ENCODE assay signal across 26 mouse cellular contexts in genomic region chr16:50822352-50822751, GRCm38 (mm10).
"Had no signal": no experiment of that assay in that cellular context is flagged by ENCODE, and none has a peak within 500 bp of the region (broad histone marks: within the 10 kb centered on the region; RNA-seq: fewer than 3 reads in every experiment).

No protein-coding gene starts in this region.

- H3K4me1 ChIP-seq: hindbrain, embryonic 12.5 days; kidney, embryonic 15.5 days; limb, embryonic 13.5 days; limb, embryonic 15.5 days; liver, embryonic 12.5 days had no signal

- DNase-seq: forebrain, postnatal 0 days; gastrocnemius, postnatal 14 days; gastrocnemius, postnatal 36 days; heart, adult 11 months; heart, adult 2 months; heart, postnatal 14 days; heart, postnatal 36 days; kidney, adult 11 months; kidney, adult 2 months; kidney, adult 9 months; kidney, postnatal 14 days; kidney, postnatal 36 days; layer of hippocampus, adult 9-11 months; layer of hippocampus, postnatal 36 days; left cerebral cortex, postnatal 4 days had no signal

- H3K27ac ChIP-seq: heart, adult 2 months; heart, embryonic 13.5 days; heart, embryonic 15.5 days; hindbrain, embryonic 12.5 days; hindbrain, embryonic 14.5 days; hindbrain, postnatal 0 days; kidney, embryonic 15.5 days; kidney, postnatal 0 days; limb, embryonic 13.5 days; limb, embryonic 15.5 days; liver, embryonic 12.5 days had no signal

- H3K4me2 ChIP-seq: heart, embryonic 11.5 days; heart, embryonic 13.5 days; heart, embryonic 15.5 days; hindbrain, embryonic 12.5 days; hindbrain, embryonic 14.5 days; kidney, embryonic 15.5 days; limb, embryonic 13.5 days; limb, embryonic 15.5 days; liver, embryonic 12.5 days had no signal

- H3K9ac ChIP-seq: forebrain, postnatal 0 days; heart, embryonic 13.5 days; heart, embryonic 15.5 days; hindbrain, embryonic 12.5 days; hindbrain, embryonic 14.5 days; kidney, embryonic 15.5 days; limb, embryonic 13.5 days; limb, embryonic 15.5 days; liver, embryonic 12.5 days had no signal

- H3K36me3 ChIP-seq: heart, embryonic 13.5 days; heart, embryonic 15.5 days; hindbrain, embryonic 12.5 days; kidney, embryonic 15.5 days; limb, embryonic 13.5 days; limb, embryonic 15.5 days; liver, embryonic 12.5 days had no signal

- H3K9me3 ChIP-seq: heart, embryonic 13.5 days; heart, embryonic 15.5 days; hindbrain, embryonic 12.5 days; kidney, embryonic 15.5 days; limb, embryonic 13.5 days; limb, embryonic 15.5 days; liver, embryonic 12.5 days had no signal

- ATAC-seq: forebrain, postnatal 0 days; hindbrain, postnatal 0 days; liver, embryonic 12.5 days had no signal

- H3K4me3 ChIP-seq: heart, adult 2 months; heart, embryonic 13.5 days; heart, embryonic 15.5 days; hindbrain, embryonic 12.5 days; kidney, embryonic 15.5 days; limb, embryonic 13.5 days; limb, embryonic 15.5 days; liver, embryonic 12.5 days had no signal

- H3K27me3 ChIP-seq: heart, embryonic 13.5 days; heart, embryonic 15.5 days; hindbrain, embryonic 12.5 days; kidney, embryonic 15.5 days; limb, embryonic 13.5 days; limb, embryonic 15.5 days; liver, embryonic 12.5 days had no signal
